Mouse (Mus musculus) embryonic facial prominence, embryonic 10.5 days (tissue): Measurements from ENCODE around the gene Serinc2. TPM values are rescaled to one million over a fixed set of nuclear protein-coding genes. Genes with fewer than 3 reads are reported as not detected.

ENCODE experiments used
- DNase-seq: peaks from one replicate; pipeline ENCODE4 v3.0.0-alpha.2; 2017; ENCODE audit warnings: low spot score
- H3K27ac ChIP-seq: fragments of 300-500 bp; sonication (generic); replicated peaks from 2 replicates; pipeline ENCODE4 v1.5.1; 2016; ENCODE audit warnings: mild to moderate bottlenecking
- H3K27me3 ChIP-seq: fragments of 300-500 bp; sonication (generic); replicated peaks from 2 replicates; pipeline ENCODE4 v1.6.1; 2016; ENCODE audit warnings: low read depth, mild to moderate bottlenecking; ENCODE audit not compliant: poor library complexity, severe bottlenecking
- H3K36me3 ChIP-seq: fragments of 300-500 bp; sonication (generic); replicated peaks from 2 replicates; pipeline ENCODE4 v1.6.1; 2016; ENCODE audit warnings: mild to moderate bottlenecking, moderate library complexity
- H3K4me1 ChIP-seq: fragments of 300-500 bp; sonication (generic); 2 replicates; pipeline ENCODE4 v1.6.1; 2016
- H3K4me3 ChIP-seq: fragments of 300-500 bp; sonication (generic); 2 replicates; pipeline ENCODE4 v1.5.1; 2016; ENCODE audit warnings: mild to moderate bottlenecking, moderate library complexity
- H3K9me3 ChIP-seq: fragments of 300-500 bp; sonication (generic); 2 replicates; pipeline ENCODE4 v1.6.1; 2016; ENCODE audit warnings: mild to moderate bottlenecking
- WGBS: fragments of 180-500 bp; shearing (Covaris S2); methylation state at CpG from one replicate; pipeline ENCODE4 v1.1.7; 2016; 5-methylcytosine and 5-hydroxymethylcytosine counted together
- polyA plus RNA-seq: library from polyadenylated mRNA; unstranded; fragments of >200 nt; fragmentation: Nextera tagmentation; extraction: Ambion mirVana; gene quantifications from 2 replicates; pipeline ENCODE4 v1.2.1, GENCODE M21; 2016

Gene Serinc2
- polyA plus RNA-seq, result 43.6 and 60.0 TPM in 2 replicates

GRCm38 (mm10) chr4:130279105-130279504 lies at the start of gene Serinc2:
Gene Serinc2, minus strand, starts transcription at chr4:130279205.
- Histone ChIP-seq H3K4me1 (peaks cover 24% of the 10 kb centered on the region), H3K36me3 (no peaks in the 10 kb centered on the region), H3K27me3 (peaks cover 63% of the 10 kb centered on the region), H3K27ac (no peak within 1 kb of the TSS), H3K4me3 (no peak within 1 kb of the TSS), H3K9me3 (no peaks in the 10 kb centered on the region)
- WGBS, result 64% methylated on average over 2 of the region's 2 CpGs
- no peak for DNase-seq

- Histone ChIP-seq H3K27ac (no peak overlapping the region), H3K4me1 (no peaks in the 10 kb centered on the region), H3K27me3 (no peaks in the 10 kb centered on the region), H3K9me3 (no peaks in the 10 kb centered on the region), H3K36me3 (peaks cover 78% of the 10 kb centered on the region), H3K4me3 (no peak overlapping the region)
- 92% methylated on average over 9 of the region's 9 CpGs for WGBS
- no peak for DNase-seq
These were observed 48.4 kb upstream of the Serinc2 start for GRCm38 (mm10) chr4:130327366-130327765.

- 95% methylated on average over 2 of the region's 2 CpGs for WGBS
- no peaks in the 10 kb centered on the region for H3K27me3 ChIP-seq
- no peak overlapping the region for H3K27ac ChIP-seq
- no peaks in the 10 kb centered on the region for H3K4me1 ChIP-seq
- no peaks in the 10 kb centered on the region for H3K9me3 ChIP-seq
- no peak for DNase-seq
- no peak overlapping the region for H3K4me3 ChIP-seq
- peaks cover 85% of the 10 kb centered on the region for H3K36me3 ChIP-seq
These were observed 46.4 kb upstream of the Serinc2 start for GRCm38 (mm10) chr4:130325446-130325845.

DNA sequence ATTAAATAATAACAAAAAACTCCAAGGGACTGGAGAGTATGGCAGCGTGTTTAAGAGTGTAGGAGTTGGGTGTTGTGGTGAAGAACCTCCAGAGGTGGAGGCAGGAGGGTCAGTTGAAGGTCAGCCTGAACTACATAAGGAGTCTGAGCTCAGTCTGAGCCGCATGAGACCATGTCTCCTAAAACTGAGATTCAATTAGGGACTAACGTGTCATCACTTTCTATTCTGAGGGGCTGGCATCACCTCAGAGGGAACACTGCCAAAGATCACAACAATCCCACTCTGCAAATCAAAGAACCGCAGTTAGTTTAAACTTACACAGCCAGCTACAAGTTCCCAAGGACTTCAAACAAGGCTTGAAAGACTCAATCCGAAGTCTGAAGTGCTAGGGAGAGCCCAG lies 44.6 kb upstream of the Serinc2 start:
- Histone ChIP-seq H3K4me1 (no peaks in the 10 kb centered on the region), H3K4me3 (no peak overlapping the region), H3K36me3 (peaks cover 94% of the 10 kb centered on the region), H3K9me3 (no peaks in the 10 kb centered on the region), H3K27me3 (no peaks in the 10 kb centered on the region), H3K27ac (no peak overlapping the region)
- no peak for DNase-seq
- 86% methylated on average over 5 of the region's 5 CpGs for WGBS

DNA sequence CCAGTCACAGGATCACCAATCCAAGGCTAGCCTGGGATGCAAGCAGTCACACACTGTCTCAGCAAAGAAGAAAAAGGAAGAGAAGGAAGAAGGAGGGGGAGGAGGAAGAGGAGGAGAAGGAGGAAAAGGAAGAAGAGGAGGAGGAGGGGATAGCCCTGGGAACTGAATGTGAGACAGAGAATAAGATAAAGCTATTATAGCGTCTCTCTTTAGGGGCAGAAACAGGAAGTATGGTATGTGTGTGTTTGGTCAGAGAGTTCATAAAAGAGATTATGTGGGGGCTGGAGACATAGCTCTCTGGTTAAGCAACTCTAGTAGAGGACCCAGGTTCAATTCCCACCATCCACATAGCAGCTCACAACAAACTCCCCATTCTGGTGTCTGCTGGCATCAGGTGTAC lies 44.2 kb upstream of the Serinc2 start:
- H3K36me3 ChIP-seq, result peaks cover 94% of the 10 kb centered on the region
- DNase-seq, result no peak
- peaks cover 4% of the 10 kb centered on the region; the same call in 1 of the 2 replicates for H3K4me1 ChIP-seq
- H3K27ac ChIP-seq, result no peak overlapping the region
- no peak overlapping the region for H3K4me3 ChIP-seq
- no peaks in the 10 kb centered on the region for H3K27me3 ChIP-seq
- no peaks in the 10 kb centered on the region for H3K9me3 ChIP-seq
- 85% methylated on average over 1 of the region's 1 CpGs for WGBS

DNA sequence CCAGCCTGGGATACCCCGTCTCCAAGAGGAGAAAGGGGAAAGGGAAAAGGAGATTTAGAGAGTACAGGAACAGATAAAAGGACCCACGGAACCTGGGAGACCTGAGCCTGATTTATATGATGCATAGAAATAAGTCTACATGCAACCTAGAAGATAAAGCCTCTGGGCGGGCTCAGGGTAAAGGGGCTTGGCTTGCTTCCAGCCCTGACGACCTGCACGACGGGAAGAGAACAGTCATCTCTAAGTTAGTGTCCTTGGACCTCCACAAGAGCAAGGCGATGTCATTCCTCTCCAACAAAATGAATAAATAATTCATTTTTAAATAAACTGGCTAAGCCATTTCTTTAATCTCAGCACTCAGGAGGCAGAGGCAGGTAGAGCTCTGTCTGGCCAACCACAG lies 43.6 kb upstream of the Serinc2 start:
- no peak overlapping the region for H3K4me3 ChIP-seq
- no peak for DNase-seq
- peaks cover 6% of the 10 kb centered on the region; the same call in 1 of the 2 replicates for H3K4me1 ChIP-seq
- no peaks in the 10 kb centered on the region for H3K9me3 ChIP-seq
- H3K27me3 ChIP-seq, result no peaks in the 10 kb centered on the region
- H3K36me3 ChIP-seq, result peaks cover 94% of the 10 kb centered on the region
- H3K27ac ChIP-seq, result no peak overlapping the region
- WGBS, result 90% methylated on average over 7 of the region's 7 CpGs

- peaks cover 6% of the 10 kb centered on the region; the same call in 1 of the 2 replicates for H3K4me1 ChIP-seq
- no peak overlapping the region for H3K4me3 ChIP-seq
- no peaks in the 10 kb centered on the region for H3K9me3 ChIP-seq
- no peak for DNase-seq
- no peaks in the 10 kb centered on the region for H3K27me3 ChIP-seq
- H3K27ac ChIP-seq, result no peak overlapping the region
- 95% methylated on average over 7 of the region's 7 CpGs for WGBS
- peaks cover 94% of the 10 kb centered on the region for H3K36me3 ChIP-seq
These were observed 42.6 kb upstream of the Serinc2 start for GRCm38 (mm10) chr4:130321640-130322039.

GRCm38 (mm10) chr4:130319564-130319963 lies 40.6 kb upstream of the Serinc2 start:
- peaks cover 94% of the 10 kb centered on the region for H3K36me3 ChIP-seq
- WGBS, result 85% methylated on average over 7 of the region's 7 CpGs
- H3K4me3 ChIP-seq, result no peak overlapping the region
- no peaks in the 10 kb centered on the region for H3K9me3 ChIP-seq
- H3K27ac ChIP-seq, result no peak overlapping the region
- no peaks in the 10 kb centered on the region for H3K27me3 ChIP-seq
- H3K4me1 ChIP-seq, result peaks cover 6% of the 10 kb centered on the region; the same call in 1 of the 2 replicates
- DNase-seq, result no peak

- DNase-seq, result no peak
- Histone ChIP-seq H3K36me3 (peaks cover 93% of the 10 kb centered on the region), H3K4me1 (peaks cover 6% of the 10 kb centered on the region; the same call in 1 of the 2 replicates), H3K27ac (no peak overlapping the region), H3K27me3 (no peaks in the 10 kb centered on the region), H3K9me3 (no peaks in the 10 kb centered on the region), H3K4me3 (no peak overlapping the region)
- WGBS, result 68% methylated on average over 3 of the region's 3 CpGs
These were observed 39.1 kb upstream of the Serinc2 start for GRCm38 (mm10) chr4:130318122-130318521.

DNA sequence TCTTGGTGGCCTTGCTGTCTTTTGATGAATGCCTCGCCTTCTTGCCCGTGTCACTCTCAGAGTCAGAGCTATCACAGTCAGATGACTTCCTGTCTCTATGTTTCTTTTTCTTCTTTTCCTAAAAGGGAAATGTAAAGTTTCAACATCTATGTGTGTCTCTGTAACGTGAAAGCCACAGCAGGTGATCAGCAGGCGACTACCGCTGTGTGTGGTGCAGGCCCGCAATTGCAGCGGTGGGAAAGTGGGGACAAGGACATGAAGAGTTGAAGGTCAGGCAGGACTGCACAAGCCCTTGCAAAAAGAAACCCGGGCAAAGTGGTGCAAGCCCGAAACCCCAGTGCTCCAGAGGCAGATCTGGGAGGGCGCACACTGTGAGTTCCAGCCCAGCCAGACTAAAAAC lies 37.7 kb upstream of the Serinc2 start:
- H3K9me3 ChIP-seq, result no peaks in the 10 kb centered on the region
- 82% methylated on average over 10 of the region's 10 CpGs for WGBS
- peaks cover 6% of the 10 kb centered on the region; the same call in 1 of the 2 replicates for H3K4me1 ChIP-seq
- no peak overlapping the region for H3K4me3 ChIP-seq
- peaks cover 87% of the 10 kb centered on the region for H3K36me3 ChIP-seq
- no peak overlapping the region for H3K27ac ChIP-seq
- DNase-seq, result no peak
- H3K27me3 ChIP-seq, result peaks cover 3% of the 10 kb centered on the region; the same call in 1 of the 2 replicates

DNA sequence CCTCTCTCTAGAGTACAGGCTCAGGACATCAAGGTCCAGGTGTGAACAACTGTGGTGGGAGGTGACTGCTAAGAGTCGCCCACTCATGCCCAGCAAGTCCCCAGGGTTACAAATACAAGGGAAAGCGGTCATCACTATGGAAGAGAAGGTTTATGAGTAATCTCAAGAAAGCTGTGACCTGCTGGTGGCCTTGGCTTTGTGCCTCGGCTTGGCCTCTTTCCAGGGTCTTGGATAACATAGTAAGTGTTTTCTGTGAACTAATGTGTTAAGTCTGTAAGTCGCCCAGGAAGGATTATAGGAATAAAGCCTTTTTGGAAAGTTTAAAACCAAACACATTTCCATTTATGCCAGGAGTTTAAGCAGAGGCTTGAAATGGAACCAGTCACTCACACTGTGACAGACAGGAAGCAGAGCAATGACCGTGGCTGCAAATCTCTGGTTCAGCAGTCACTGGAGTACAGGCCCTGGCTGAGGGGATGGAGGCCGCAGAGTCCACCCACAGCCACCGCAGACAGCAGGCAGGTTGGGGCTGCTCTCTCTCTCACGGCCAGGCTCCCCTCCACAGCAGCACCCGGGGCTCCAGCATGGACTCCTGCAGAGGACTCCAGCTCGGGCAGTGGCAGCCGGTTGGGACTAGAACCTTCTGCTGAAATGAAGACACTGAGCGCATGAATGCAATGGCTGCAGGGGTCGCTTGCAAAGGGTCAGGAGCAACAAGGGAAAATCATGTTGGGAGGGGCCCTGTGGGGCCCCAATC lies 36.9 kb upstream of the Serinc2 start:
- DNase-seq, result no peak
- peaks cover 82% of the 10 kb centered on the region for H3K36me3 ChIP-seq
- no peak overlapping the region for H3K4me3 ChIP-seq
- 82% methylated on average over 13 of the region's 13 CpGs for WGBS
- H3K27me3 ChIP-seq, result peaks cover 11% of the 10 kb centered on the region
- H3K9me3 ChIP-seq, result no peaks in the 10 kb centered on the region
- no peak overlapping the region for H3K27ac ChIP-seq
- peaks cover 6% of the 10 kb centered on the region; the same call in 1 of the 2 replicates for H3K4me1 ChIP-seq

- Histone ChIP-seq H3K36me3 (peaks cover 59% of the 10 kb centered on the region), H3K9me3 (no peaks in the 10 kb centered on the region), H3K4me1 (peaks cover 16% of the 10 kb centered on the region), H3K27ac (no peak overlapping the region), H3K27me3 (peaks cover 35% of the 10 kb centered on the region), H3K4me3 (no peak overlapping the region)
- 92% methylated on average over 4 of the region's 4 CpGs for WGBS
- DNase-seq, result no peak
These were observed 34.5 kb upstream of the Serinc2 start for GRCm38 (mm10) chr4:130313552-130313951.

- no peaks in the 10 kb centered on the region for H3K9me3 ChIP-seq
- H3K4me3 ChIP-seq, result no peak overlapping the region
- no peak for DNase-seq
- 87% methylated on average over 3 of the region's 3 CpGs for WGBS
- H3K27me3 ChIP-seq, result peaks cover 45% of the 10 kb centered on the region
- peaks cover 20% of the 10 kb centered on the region for H3K4me1 ChIP-seq
- peaks cover 49% of the 10 kb centered on the region for H3K36me3 ChIP-seq
- H3K27ac ChIP-seq, result no peak overlapping the region
These were observed 33.5 kb upstream of the Serinc2 start for GRCm38 (mm10) chr4:130312526-130312925.
